Mouse (Mus musculus) bone marrow, adult 2 months (tissue): ENCODE results near the gene Gulp1.

ENCODE experiments used
- CTCF ChIP-seq: fragments of 200-500 bp; IDR thresholded peaks from 2 replicates; pipeline ENCODE4 v1.5.1; 2011; ENCODE audit warnings: low read length, control low read depth; ENCODE audit not compliant: control insufficient read depth, insufficient read depth
- POLR2A ChIP-seq: fragments of 200-500 bp; IDR thresholded peaks from 2 replicates; pipeline ENCODE4 v1.6.1; 2011; ENCODE audit warnings: low read depth, mild to moderate bottlenecking, control low read depth, low read length, borderline replicate concordance; ENCODE audit not compliant: control insufficient read depth

DNA sequence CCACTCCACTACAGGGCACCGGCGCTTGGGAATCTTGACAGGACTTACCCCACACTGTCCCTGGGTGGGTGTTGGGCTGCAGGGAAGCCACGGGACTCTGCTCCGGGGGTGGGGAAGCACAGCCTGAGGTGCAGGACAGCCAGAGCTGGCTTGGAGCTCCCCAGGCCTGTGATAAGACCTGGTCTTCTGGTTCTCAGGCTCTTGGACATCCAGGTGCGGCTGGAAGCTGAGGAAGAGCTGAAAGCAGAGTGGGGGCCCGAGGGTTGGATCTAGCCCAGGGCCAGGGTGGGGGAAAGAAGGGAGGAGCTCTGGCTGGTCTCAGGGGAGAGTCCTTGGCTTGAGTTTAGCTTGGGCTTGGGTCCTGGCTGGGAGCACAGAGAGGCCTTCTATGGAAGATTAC, 1.1 kb upstream of the Gulp1 start:
- no peak for TF ChIP-seq POLR2A
- TF ChIP-seq CTCF: no peak
